In genomic region chr13:40733542-40734151, GRCm38 (mm10) we compare ENCODE assay signal across 8 mouse cellular contexts. TPM values are rescaled to one million over a fixed set of nuclear protein-coding genes. Genes with fewer than 3 reads are reported as not detected.
DNase-seq lines count a peak whose midpoint lies in the region; ATAC-seq and TF ChIP-seq lines count a peak whose summit lies in the region.

No protein-coding gene starts in this region.

- peaks cover 46% of the 10 kb centered on the region for H3K4me1 ChIP-seq in heart, embryonic 10.5 days
- no peaks in the 10 kb centered on the region for H3K4me1 ChIP-seq in heart, postnatal 0 days (ENCODE audit: control insufficient read depth, insufficient read depth)
- peaks cover 11% of the 10 kb centered on the region for H3K4me1 ChIP-seq in midbrain, embryonic 11.5 days (ENCODE audit: control insufficient read depth, insufficient read depth, low read length)

- no peak for ATAC-seq in heart, postnatal 0 days (ENCODE audit: insufficient read depth, low read depth)
- ATAC-seq in midbrain, embryonic 11.5 days (ENCODE audit: low FRiP score), result peak; percentile 27
- ATAC-seq in CD4-positive, CD25-positive, alpha-beta regulatory T cell, adult 4 months, result no peak

- no peak for TF ChIP-seq EP300 in heart, postnatal 0 days (IDR thresholded peaks at IDR 0.05; ENCODE audit: low read depth)

- peak overlapping the region; percentile 46 for H3K4me2 ChIP-seq in heart, postnatal 0 days (ENCODE audit: low read depth, low read length)
- H3K4me2 ChIP-seq in midbrain, embryonic 11.5 days, result peak overlapping the region; percentile 32

- no peaks in the 10 kb centered on the region for H3K9me3 ChIP-seq in heart, embryonic 10.5 days
- H3K9me3 ChIP-seq in heart, postnatal 0 days (replicated peaks; ENCODE audit: control insufficient read depth, low read length), result no peaks in the 10 kb centered on the region
- no peaks in the 10 kb centered on the region for H3K9me3 ChIP-seq in midbrain, embryonic 11.5 days (ENCODE audit: control insufficient read depth, low read length)

- under 1% methylated on average over 36 of the region's 38 CpGs for WGBS in heart, embryonic 10.5 days
- under 1% methylated on average over 37 of the region's 38 CpGs for WGBS in heart, postnatal 0 days
- under 1% methylated on average over 37 of the region's 38 CpGs for WGBS in midbrain, embryonic 11.5 days

- peak overlapping the region; percentile 58 for H3K4me3 ChIP-seq in heart, embryonic 10.5 days
- peak overlapping the region; percentile 33 for H3K4me3 ChIP-seq in heart, postnatal 0 days (ENCODE audit: low read depth, low read length)
- peak overlapping the region; percentile 22 for H3K4me3 ChIP-seq in midbrain, embryonic 11.5 days (ENCODE audit: low read depth, low read length)

- H3K27ac ChIP-seq in heart, embryonic 10.5 days, result 0 out of 2 replicates have a peak overlapping the region, but pooled peaks have one; percentile 22
- H3K27ac ChIP-seq in heart, postnatal 0 days (ENCODE audit: low read depth), result no peak overlapping the region
- H3K27ac ChIP-seq in midbrain, embryonic 11.5 days (ENCODE audit: low read depth, low read length), result no peak overlapping the region

- H3K36me3 ChIP-seq in heart, embryonic 10.5 days, result no peaks in the 10 kb centered on the region
- H3K36me3 ChIP-seq in heart, postnatal 0 days (replicated peaks; ENCODE audit: control insufficient read depth, insufficient read depth, low read length), result no peaks in the 10 kb centered on the region
- H3K36me3 ChIP-seq in midbrain, embryonic 11.5 days (ENCODE audit: control insufficient read depth, insufficient read depth, low read length), result no peaks in the 10 kb centered on the region

- intact Hi-C loops in heart, postnatal 14 days (cut with DNase I), result no loop called here

- TF ChIP-seq CTCF in heart, postnatal 0 days (IDR thresholded peaks at IDR 0.05; ENCODE audit: low read depth), result peak; percentile 37; the same call in 1 of the 2 replicates

- peak; percentile 74 for DNase-seq in heart, embryonic 10.5 days (ENCODE audit: low spot score)
- DNase-seq in heart, postnatal 14 days, result no peak
- DNase-seq in ZHBTc4 (ENCODE audit: low read depth, low spot score), result peak; percentile 94
- DNase-seq in heart, postnatal 0 days (ENCODE audit: low spot score), result no peak
- DNase-seq in midbrain, embryonic 11.5 days (ENCODE audit: low spot score, missing footprints), result peak; percentile 98
- no peak for DNase-seq in thymus, adult 18-20 months
- no peak for DNase-seq in c-Kit-positive CD71-positive TER-119-positive erythroid progenitor cells, embryonic 14.5 days (ENCODE audit: low spot score)

- peaks cover 97% of the 10 kb centered on the region for H3K27me3 ChIP-seq in heart, embryonic 10.5 days (ENCODE audit: insufficient read depth, poor library complexity, severe bottlenecking)
- peaks cover 99% of the 10 kb centered on the region for H3K27me3 ChIP-seq in heart, postnatal 0 days (ENCODE audit: control insufficient read depth, insufficient read depth, low read length)
- H3K27me3 ChIP-seq in midbrain, embryonic 11.5 days (ENCODE audit: control insufficient read depth, insufficient read depth, low read length), result peaks cover 89% of the 10 kb centered on the region

- no peak overlapping the region for H3K9ac ChIP-seq in heart, postnatal 0 days (replicated peaks; ENCODE audit: low read depth, low read length)
- no peak overlapping the region for H3K9ac ChIP-seq in midbrain, embryonic 11.5 days (ENCODE audit: low read length)

RNA-seq across cellular contexts. Expression of gene Tfap2a, which starts 4.5 kb away (rescaled TPM):
- polyA plus RNA-seq in heart, embryonic 10.5 days (2016; fragmentation: Nextera tagmentation; extraction: Ambion mirVana), result 1.0 and 1.6 TPM in 2 replicates
- total RNA-seq in heart, postnatal 14 days (2021), result under 1 TPM; 0.22 to 0.26 TPM
- 0.69 TPM in 1 of 2 replicates, not detected in the other for total RNA-seq in heart, postnatal 0 days (2014; rRNA removed; ENCODE audit: low replicate concordance)
- polyA plus RNA-seq in heart, postnatal 0 days (2015; fragmentation: Nextera tagmentation; extraction: Ambion mirVana), result not detected in 2 replicates
- polyA plus RNA-seq in midbrain, embryonic 11.5 days (2014; fragmentation: Nextera tagmentation; extraction: Ambion mirVana), result 3.0 and 4.7 TPM in 2 replicates
- under 1 TPM in 1 of 2 experiments, not detected in 1; 0.20 TPM for polyA plus RNA-seq in CD4-positive, CD25-positive, alpha-beta regulatory T cell, adult 4 months (2017; shearing (Covaris generic))

Comparison
In these comparisons a context has a peak if more than half of its experiments do, and no peak if none do; other contexts are left out.
1. DNase-seq: peak in heart, embryonic 10.5 days (single experiment), ZHBTc4 (single experiment) and midbrain, embryonic 11.5 days (single experiment); none in heart, postnatal 14 days (0 of 2), heart, postnatal 0 days (single experiment), thymus, adult 18-20 months (0 of 2) and c-Kit-positive CD71-positive TER-119-positive erythroid progenitor cells, embryonic 14.5 days (single experiment).
2. Peak in every context shown above with its lines, with median percentiles within 50 percentile points of each other: H3K4me3 ChIP-seq.